In genomic region chr6:67102541-67103134, GRCm38 (mm10) we compare ENCODE assay signal across 8 mouse cellular contexts.
DNase-seq lines count a peak whose midpoint lies in the region; ATAC-seq lines count a peak whose summit lies in the region.

No protein-coding gene starts in this region.

- no peak for ATAC-seq in limb, embryonic 15.5 days (ENCODE audit: insufficient number of reproducible peaks, low FRiP score, low TSS enrichment, low read depth)
- ATAC-seq in CD4-positive, CD25-positive, alpha-beta regulatory T cell, adult 4 months = no peak

- peak overlapping the region; percentile 34; the same call in 1 of the 2 replicates for H3K27ac ChIP-seq in limb, embryonic 15.5 days

- no peaks in the 10 kb centered on the region for H3K9me3 ChIP-seq in limb, embryonic 15.5 days

- 37% methylated on average over 11 of the region's 11 CpGs for WGBS in limb, embryonic 15.5 days

- H3K36me3 ChIP-seq in limb, embryonic 15.5 days = no peaks in the 10 kb centered on the region

- no peak overlapping the region for H3K4me3 ChIP-seq in limb, embryonic 15.5 days

- peaks cover 12% of the 10 kb centered on the region; the same call in 1 of the 2 replicates for H3K4me1 ChIP-seq in limb, embryonic 15.5 days

- H3K27me3 ChIP-seq in limb, embryonic 15.5 days = no peaks in the 10 kb centered on the region

- no peak overlapping the region for H3K4me2 ChIP-seq in limb, embryonic 15.5 days

- intact Hi-C loops in gastrocnemius, postnatal 14 days (cut with DNase I; ENCODE audit: low total_unique reads) = loop anchor here (10.0 kb wide), 1 partner anchor 68 kb away; the partner anchor contains the start of gene Gadd45a

- DNase-seq in cerebellum, adult 11 months = peak; percentile 16
- DNase-seq in cerebellum, postnatal 4 days (ENCODE audit: low spot score in 2 of 2) = no peak
- DNase-seq in adrenal gland, adult 8-10 months = peak; percentile 88
- DNase-seq in gastrocnemius, postnatal 14 days = peak; percentile 85
- DNase-seq in kidney, adult 18-20 months = peak; percentile 66
- DNase-seq in ovary, adult 18-20 months (ENCODE audit: low spot score) = peak; percentile 84

- no peak overlapping the region for H3K9ac ChIP-seq in limb, embryonic 15.5 days

Comparison
In these comparisons a context has a peak if more than half of its experiments do, and no peak if none do; other contexts are left out.
1. DNase-seq: peak in cerebellum, adult 11 months (single experiment), adrenal gland, adult 8-10 months (single experiment), gastrocnemius, postnatal 14 days (single experiment), kidney, adult 18-20 months (single experiment) and ovary, adult 18-20 months (single experiment); none in cerebellum, postnatal 4 days (0 of 2).